Mouse (Mus musculus) small intestine, adult 2 months (tissue): ENCODE measurements around the gene Psmd10.

ENCODE experiments used
- CTCF ChIP-seq: fragments of 200-500 bp; IDR thresholded peaks from 2 replicates; pipeline ENCODE4 v1.5.1; 2012; ENCODE audit warnings: low read depth, mild to moderate bottlenecking, control low read depth, inconsistent platforms, low read length, moderate library complexity, mixed read lengths; ENCODE audit not compliant: insufficient replicate concordance, insufficient read length; ENCODE audit errors: extremely low read depth
- POLR2A ChIP-seq: fragments of 200-500 bp; IDR thresholded peaks from 2 replicates; pipeline ENCODE4 v1.6.1; 2012; ENCODE audit warnings: low read depth, mild to moderate bottlenecking, control low read depth, inconsistent platforms, low read length, moderate library complexity

DNA sequence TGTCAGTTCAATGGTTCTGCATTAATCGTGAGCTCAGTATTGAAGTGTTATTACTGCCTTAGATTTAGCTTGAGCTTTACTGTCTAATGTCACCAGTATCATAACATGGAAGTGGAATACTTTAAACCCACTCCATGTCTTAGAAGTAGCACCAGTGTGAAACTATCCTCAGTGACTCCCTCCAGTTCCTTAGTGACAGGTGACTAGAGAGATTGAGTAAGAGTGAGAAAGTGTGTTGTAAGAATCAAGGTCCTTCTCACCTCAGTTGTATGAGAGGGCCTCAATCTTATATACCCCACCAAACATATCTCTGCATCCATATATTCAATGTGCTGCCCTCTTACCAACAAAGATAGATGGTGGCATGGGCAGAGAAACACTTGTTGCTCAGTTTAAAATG, 22.4 kb upstream of the Psmd10 start:
- TF ChIP-seq POLR2A (no peak), CTCF (no peak)
